Mouse (Mus musculus): ENCODE measurements around the gene 2310061N02Rik.

DNA sequence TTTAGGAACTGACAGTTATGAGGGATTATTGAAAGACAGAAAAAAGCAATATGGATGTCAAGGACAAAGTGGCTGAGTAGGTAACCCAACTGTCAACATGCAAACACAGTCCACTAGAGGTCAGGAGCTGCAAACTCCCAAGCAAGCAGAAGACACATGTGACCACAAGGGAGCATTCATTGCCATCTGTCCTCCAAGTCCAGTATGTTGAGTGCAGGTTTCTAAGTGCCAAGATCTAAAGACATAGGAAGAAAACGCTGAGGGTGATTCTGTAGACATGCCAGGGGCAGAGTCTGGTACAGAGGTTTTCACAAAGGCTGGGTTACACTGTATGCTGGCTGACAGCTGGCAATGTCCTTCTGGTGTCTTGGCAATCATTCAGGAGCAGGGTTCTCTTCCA, 50.3 kb downstream of the 2310061N02Rik start:
- TF ChIP-seq CTCF (IDR thresholded peaks at IDR 0.05; ENCODE audit: control insufficient read depth, insufficient read depth, insufficient read length) (no peak), MAX (IDR thresholded peaks at IDR 0.05) (no peak)
